Mouse (Mus musculus): ENCODE measurements around the gene Zbtb20. TPM values are rescaled to one million over a fixed set of nuclear protein-coding genes. Genes with fewer than 3 reads are reported as not detected.
A peak's percentile ranks its signal among the peaks of the same experiment; 100 is the strongest.
"Not testable (repeated sequence)": the region's sequence is repeated elsewhere in the genome, so short reads cannot be mapped to it uniquely, and the experiment has no call there.

The Zbtb20 gene
- total RNA-seq, 4 experiments from 2014 or later = 72.5 to 88.1 (median 73.5) TPM

- no peak for DNase-seq (ENCODE audit: low spot score in 2 of 2)
Observed at GRCm38 (mm10) chr16:42910016-42910415, 34.3 kb downstream of the Zbtb20 start.

- no peak for DNase-seq (ENCODE audit: low spot score in 2 of 2)
Observed at GRCm38 (mm10) chr16:42910716-42911115, 35.0 kb downstream of the Zbtb20 start.

- no peak for DNase-seq (ENCODE audit: low spot score in 2 of 2)
Observed at GRCm38 (mm10) chr16:42911326-42911725, 35.6 kb downstream of the Zbtb20 start.

DNA sequence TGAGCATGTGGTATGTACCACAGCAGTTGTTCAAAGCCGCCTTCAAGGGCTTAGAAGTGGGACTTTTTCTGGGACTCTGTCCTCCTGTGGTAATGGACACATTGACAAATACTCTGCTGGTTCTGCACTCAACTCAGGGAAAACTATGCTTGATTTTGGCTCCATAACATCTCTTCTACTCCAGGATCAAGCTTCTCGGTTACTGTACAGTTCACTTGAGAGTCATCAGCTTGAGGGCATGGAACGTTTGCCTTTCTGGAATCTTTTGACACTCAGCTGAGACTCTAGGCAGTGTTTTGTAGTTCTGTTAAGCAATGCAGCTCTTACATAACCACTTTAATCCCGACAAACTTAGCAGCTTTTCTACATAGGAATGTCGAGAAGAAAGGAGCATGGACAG, 36.1 kb downstream of the Zbtb20 start:
- DNase-seq (ENCODE audit: low spot score in 2 of 2) = no peak

DNA sequence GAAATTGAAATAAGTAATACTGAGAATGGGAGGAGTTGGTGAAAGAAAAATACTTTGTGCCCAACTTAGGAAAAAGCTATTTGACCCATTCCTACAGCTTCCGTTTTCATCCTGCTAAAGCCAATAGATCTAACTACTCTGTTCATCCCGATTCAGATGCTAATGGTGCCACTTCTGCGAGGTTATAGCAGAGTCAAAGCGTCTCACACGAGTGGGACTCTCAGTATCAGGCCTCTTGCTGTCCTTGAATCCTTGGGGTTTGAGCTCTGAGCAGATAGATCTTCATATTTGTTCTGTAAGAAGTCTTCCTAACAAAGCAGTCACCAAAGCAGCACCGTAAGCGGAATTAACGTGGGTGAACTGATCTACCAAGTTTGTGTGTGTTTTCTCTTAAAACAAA, 37.6 kb downstream of the Zbtb20 start:
- DNase-seq (ENCODE audit: low spot score in 2 of 2) = no peak

DNA sequence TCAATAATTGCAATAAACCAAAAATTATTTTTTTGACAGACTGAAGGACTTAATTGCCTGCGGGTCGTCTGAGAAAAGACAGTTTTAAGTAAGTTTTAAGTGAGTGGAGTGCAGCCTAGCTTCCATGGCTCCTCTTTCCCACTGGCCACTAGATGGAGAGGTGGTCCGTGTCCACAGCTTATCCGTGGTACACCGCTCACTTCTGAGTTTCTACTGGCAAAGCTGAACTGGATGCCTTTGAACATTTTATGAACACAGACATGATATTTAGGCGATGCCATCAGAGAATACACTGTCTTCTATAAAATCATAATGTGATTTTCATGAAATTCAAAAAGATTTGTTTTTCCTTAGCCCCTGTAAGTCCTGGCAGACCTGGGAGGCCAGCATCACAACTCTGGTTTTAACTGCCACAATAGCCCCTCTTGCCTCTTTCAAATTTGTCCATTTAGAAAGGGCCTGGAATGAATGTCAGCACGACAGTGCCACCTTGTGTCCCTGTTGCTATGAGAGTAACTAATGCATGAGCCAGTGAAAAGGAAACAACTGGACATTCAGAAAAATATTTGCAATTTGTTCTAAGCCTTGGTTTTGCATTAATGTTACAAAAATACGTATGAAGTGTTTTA, 38.9 kb downstream of the Zbtb20 start:
- DNase-seq (ENCODE audit: low spot score in 2 of 2) = peak; percentile 28 to 31

GRCm38 (mm10) chr16:42919992-42920760, 44.5 kb downstream of the Zbtb20 start:
- no peak for DNase-seq (ENCODE audit: low spot score in 2 of 2)

- DNase-seq (ENCODE audit: low spot score in 2 of 2) = no peak
Observed at GRCm38 (mm10) chr16:42921436-42921835, 45.8 kb downstream of the Zbtb20 start.

- no peak for DNase-seq (ENCODE audit: low spot score in 2 of 2)
Observed at GRCm38 (mm10) chr16:42938211-42938610, 62.5 kb downstream of the Zbtb20 start.

GRCm38 (mm10) chr16:42947016-42947415, 71.3 kb downstream of the Zbtb20 start:
- DNase-seq (ENCODE audit: low spot score in 2 of 2) = peak; percentile 10 to 55

DNA sequence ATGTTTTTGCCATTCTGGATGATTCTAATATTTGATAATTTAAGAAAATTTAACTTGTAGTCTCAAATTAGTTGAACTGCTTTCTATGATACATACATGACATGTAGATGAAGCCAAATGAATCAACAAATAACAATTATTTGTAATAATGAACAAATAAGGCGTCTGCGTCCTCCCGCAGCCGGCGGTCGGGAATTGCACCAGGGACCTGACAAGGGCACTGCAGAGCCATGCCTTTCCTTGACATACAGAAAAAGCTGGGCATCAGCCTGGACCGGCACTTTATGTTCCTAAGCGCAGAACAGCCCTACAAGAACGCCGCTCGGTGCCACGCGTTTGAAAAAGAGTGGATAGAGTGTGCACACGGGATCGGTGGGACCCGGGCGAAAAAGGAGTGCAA, 79.7 kb downstream of the Zbtb20 start:
- not testable (repeated sequence) for DNase-seq (ENCODE audit: low spot score in 2 of 2)

DNA sequence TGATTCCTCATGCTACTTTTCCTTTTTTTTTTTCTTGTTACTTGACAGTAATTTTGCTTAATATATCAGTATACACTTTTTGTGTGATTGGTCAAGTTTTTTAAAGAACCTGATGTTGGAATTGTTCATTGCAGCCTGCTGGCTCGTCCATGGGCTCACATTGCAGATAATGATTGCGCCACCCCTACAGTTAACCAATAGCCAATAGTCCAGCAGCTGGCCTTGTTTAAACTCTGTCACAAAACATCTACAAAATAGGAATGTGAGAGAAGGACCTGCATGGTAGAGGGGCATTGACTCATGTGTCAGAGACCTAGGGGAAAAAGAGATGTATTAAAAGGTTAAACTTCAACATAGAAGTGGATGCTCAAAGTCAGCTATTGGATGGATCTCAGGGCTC, 97.2 kb downstream of the Zbtb20 start:
- no peak for DNase-seq (ENCODE audit: low spot score in 2 of 2)

GRCm38 (mm10) chr16:42998896-42999295, 123.2 kb downstream of the Zbtb20 start:
- DNase-seq (ENCODE audit: low spot score in 2 of 2) = no peak

GRCm38 (mm10) chr16:43026351-43026750, 150.7 kb downstream of the Zbtb20 start:
- DNase-seq (ENCODE audit: low spot score in 2 of 2) = no peak

- DNase-seq (ENCODE audit: low spot score in 2 of 2) = no peak
Observed at GRCm38 (mm10) chr16:43029243-43029642, 153.6 kb downstream of the Zbtb20 start.

DNA sequence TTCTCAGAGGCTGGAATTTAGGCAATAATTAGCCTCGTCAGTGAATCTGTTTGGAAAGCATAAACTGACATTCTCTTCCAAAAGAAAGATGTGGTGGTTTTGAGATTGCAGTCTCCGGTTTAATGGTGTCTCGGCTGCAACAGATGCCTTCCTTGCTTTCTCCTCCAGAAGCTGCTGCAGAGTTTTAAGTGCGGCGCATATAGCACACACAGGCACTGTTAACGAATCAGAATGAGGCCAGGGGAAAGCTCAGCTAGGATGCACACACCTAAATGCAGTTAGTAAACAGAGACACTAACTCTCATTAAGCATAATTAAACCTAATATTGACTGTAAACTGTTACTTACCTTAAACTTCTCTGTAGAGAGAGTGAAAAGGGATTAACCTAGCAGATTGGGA, 160.0 kb downstream of the Zbtb20 start:
- no peak for DNase-seq (ENCODE audit: low spot score in 2 of 2)

DNA sequence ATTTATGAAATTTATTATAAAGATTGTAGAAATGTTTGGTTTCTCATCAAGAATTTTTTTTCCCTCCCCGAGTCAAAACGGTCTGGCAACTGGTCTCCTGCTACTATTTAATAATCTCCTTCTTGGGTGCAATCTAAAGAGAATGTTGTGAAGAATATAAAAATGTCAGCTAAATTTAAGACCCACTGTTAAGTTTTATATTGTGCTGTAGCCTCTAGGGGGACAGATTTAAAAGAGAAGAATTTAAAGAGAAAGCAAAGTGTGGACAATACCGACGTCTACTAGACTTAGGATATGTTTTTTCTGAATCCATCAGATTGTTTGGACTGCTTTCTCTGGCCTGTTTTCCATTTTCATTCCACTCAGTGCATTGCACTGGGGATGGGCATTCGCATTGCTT, 160.8 kb downstream of the Zbtb20 start:
- no peak for DNase-seq (ENCODE audit: low spot score in 2 of 2)

DNA sequence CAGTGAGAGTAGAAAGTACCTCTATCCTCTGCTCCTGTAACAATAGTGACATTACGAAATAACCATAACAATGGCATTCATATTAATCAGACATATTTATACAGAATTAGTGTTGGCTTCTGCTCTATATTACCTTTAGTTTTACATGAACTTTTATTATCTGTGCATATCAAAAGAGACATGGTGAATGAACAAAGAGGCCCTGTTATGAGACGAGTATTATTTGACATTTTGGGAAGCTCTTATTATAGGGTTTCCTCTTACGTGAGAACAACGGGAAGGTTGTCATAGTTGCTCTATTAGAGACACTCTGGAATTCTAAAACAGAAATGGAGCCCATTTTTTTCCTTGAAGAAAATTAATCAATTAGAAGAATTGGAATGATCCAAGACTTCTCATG, 161.6 kb downstream of the Zbtb20 start:
- DNase-seq (ENCODE audit: low spot score in 2 of 2) = no peak

GRCm38 (mm10) chr16:43045611-43046010, 169.9 kb downstream of the Zbtb20 start:
- DNase-seq (ENCODE audit: low spot score in 2 of 2) = no peak

GRCm38 (mm10) chr16:43046686-43047085, 171.0 kb downstream of the Zbtb20 start:
- DNase-seq (ENCODE audit: low spot score in 2 of 2) = no peak

- no peak for DNase-seq (ENCODE audit: low spot score in 2 of 2)
Observed at GRCm38 (mm10) chr16:43069666-43070295, 194.1 kb downstream of the Zbtb20 start.

DNA sequence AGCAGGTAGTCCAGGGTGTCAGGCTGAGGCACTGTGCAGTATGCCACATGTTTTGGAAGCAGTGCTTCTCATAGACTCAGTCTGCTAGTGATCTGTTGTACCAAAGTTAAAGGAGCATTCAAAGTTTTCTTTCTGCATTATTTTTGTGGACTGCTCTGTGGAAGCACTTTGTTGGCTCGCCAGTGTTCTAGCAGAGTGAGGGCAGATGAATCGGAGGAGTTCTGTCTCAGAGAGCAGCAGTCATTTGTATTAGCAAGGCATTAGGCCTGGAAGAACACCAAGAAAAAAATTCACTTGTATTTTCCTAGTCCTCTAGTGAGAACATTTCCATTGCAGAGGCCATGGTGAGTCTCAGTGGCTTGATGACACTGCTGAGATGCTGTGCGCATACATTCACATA, 196.2 kb downstream of the Zbtb20 start:
- DNase-seq (ENCODE audit: low spot score in 2 of 2) = no peak
